Comparison of ENCODE assay signal across 12 mouse cellular contexts in the genomic region with DNA sequence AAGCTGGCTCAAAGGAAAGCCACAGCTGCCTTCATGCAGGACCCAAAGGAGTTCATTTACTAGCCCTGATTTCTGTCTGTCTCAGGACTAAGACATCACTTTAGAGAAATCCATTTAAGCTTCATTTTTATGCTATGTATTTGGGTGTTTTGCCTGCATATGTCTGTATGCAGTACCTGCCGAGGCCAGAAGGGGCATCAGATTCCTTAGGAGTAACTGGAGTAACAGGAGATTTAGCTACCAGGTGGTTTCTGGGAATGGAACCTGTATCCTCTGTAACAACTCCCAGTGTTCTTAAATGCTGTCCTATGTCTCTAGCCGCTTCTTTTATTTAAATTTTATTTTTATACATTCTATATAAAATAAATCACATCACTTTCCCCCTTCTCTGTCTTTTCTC. TPM values are rescaled to one million over a fixed set of nuclear protein-coding genes. Genes with fewer than 3 reads are reported as not detected.
DNase-seq lines count a peak whose midpoint lies in the region; ATAC-seq and TF ChIP-seq lines count a peak whose summit lies in the region.
"Had no signal": no experiment of that assay in that cellular context is flagged by ENCODE, and none has a peak within 500 bp of the region (broad histone marks: within the 10 kb centered on the region; RNA-seq: fewer than 3 reads in every experiment).

No protein-coding gene starts in this region.

- no peak for ATAC-seq in liver, postnatal 0 days
- no peak for ATAC-seq in hindbrain, embryonic 11.5 days (ENCODE audit: low FRiP score)
- ATAC-seq: forebrain, embryonic 13.5 days had no signal

- no peak overlapping the region for H3K27ac ChIP-seq in ES-E14 (ENCODE audit: insufficient read depth, low read depth, low read length, poor library complexity, severe bottlenecking)
- no peak overlapping the region for H3K27ac ChIP-seq in liver, postnatal 0 days (ENCODE audit: low read depth)
- H3K27ac ChIP-seq in hindbrain, embryonic 11.5 days (ENCODE audit: low read depth, low read length), result no peak overlapping the region
- H3K27ac ChIP-seq: forebrain, embryonic 13.5 days; heart, embryonic 10.5 days; stomach, embryonic 15.5 days had no signal

- H3K4me2 ChIP-seq in liver, postnatal 0 days (ENCODE audit: low read depth, low read length), result no peak overlapping the region
- H3K4me2 ChIP-seq in hindbrain, embryonic 11.5 days (replicated peaks; ENCODE audit: low read depth, low read length), result no peak overlapping the region
- H3K4me2 ChIP-seq: forebrain, embryonic 13.5 days; stomach, embryonic 15.5 days had no signal

- no peaks in the 10 kb centered on the region for H3K36me3 ChIP-seq in ES-E14 (ENCODE audit: control insufficient read depth, insufficient read depth, low read length, poor library complexity, severe bottlenecking)
- no peaks in the 10 kb centered on the region for H3K36me3 ChIP-seq in liver, postnatal 0 days (replicated peaks; ENCODE audit: insufficient read depth, low read length)
- no peaks in the 10 kb centered on the region for H3K36me3 ChIP-seq in hindbrain, embryonic 11.5 days (ENCODE audit: control insufficient read depth, insufficient read depth, low read length)
- H3K36me3 ChIP-seq: stomach, embryonic 15.5 days had no signal

- intact Hi-C loops in left cerebral cortex, postnatal 36 days (cut with DNase I), result no loop called here
- intact Hi-C loops in heart, postnatal 14 days (cut with DNase I), result no loop called here

- WGBS in liver, postnatal 0 days (ENCODE audit: insufficient replicate concordance), result 55% methylated on average over 2 of the region's 2 CpGs
- 48% methylated on average over 2 of the region's 2 CpGs for WGBS in hindbrain, embryonic 11.5 days

- H3K4me1 ChIP-seq in ES-E14 (ENCODE audit: control insufficient read depth in 2 of 2, insufficient read depth in 2 of 2, low read length in 2 of 2, poor library complexity in 1 of 2), result no peaks in the 10 kb centered on the region
- no peaks in the 10 kb centered on the region for H3K4me1 ChIP-seq in liver, postnatal 0 days (ENCODE audit: insufficient read depth)
- H3K4me1 ChIP-seq in hindbrain, embryonic 11.5 days (replicated peaks; ENCODE audit: control insufficient read depth, insufficient read depth, low read length), result no peaks in the 10 kb centered on the region
- H3K4me1 ChIP-seq: forebrain, embryonic 13.5 days; heart, embryonic 10.5 days; stomach, embryonic 15.5 days had no signal

- H3K9ac ChIP-seq in ES-E14 (ENCODE audit: insufficient read depth, low read depth, low read length, poor library complexity, severe bottlenecking), result no peak overlapping the region
- H3K9ac ChIP-seq in liver, postnatal 0 days (replicated peaks), result no peak overlapping the region
- no peak overlapping the region for H3K9ac ChIP-seq in hindbrain, embryonic 11.5 days (ENCODE audit: low read depth, low read length)
- H3K9ac ChIP-seq: forebrain, embryonic 13.5 days; stomach, embryonic 15.5 days had no signal

- no peak overlapping the region for H3K4me3 ChIP-seq in ES-E14 (ENCODE audit: insufficient read depth in 1 of 2, low read depth in 1 of 2, low read length in 2 of 2, poor library complexity in 1 of 2, severe bottlenecking in 1 of 2)
- H3K4me3 ChIP-seq in liver, postnatal 0 days (ENCODE audit: low read depth, low read length), result no peak overlapping the region
- no peak overlapping the region for H3K4me3 ChIP-seq in hindbrain, embryonic 11.5 days (ENCODE audit: low read depth, low read length)
- H3K4me3 ChIP-seq: forebrain, embryonic 13.5 days; heart, embryonic 10.5 days; stomach, embryonic 15.5 days had no signal

- DNase-seq in kidney, postnatal 10 days, result peak; percentile 17
- DNase-seq in kidney, adult 18-20 months, result no peak
- DNase-seq in 416B (ENCODE audit: low read depth), result peak; percentile 13
- DNase-seq in ES-E14 (ENCODE audit: low read depth, low spot score), result peak; percentile 35
- DNase-seq in liver, postnatal 0 days, result no peak
- no peak for DNase-seq in hindbrain, embryonic 11.5 days (ENCODE audit: low spot score)
- DNase-seq in left cerebral cortex, postnatal 36 days (ENCODE audit: low spot score in 2 of 2), result no peak
- DNase-seq in heart, postnatal 14 days, result no peak
- DNase-seq: right cerebral cortex, adult 18-20 months had no signal

- no peaks in the 10 kb centered on the region for H3K9me3 ChIP-seq in ES-E14 (ENCODE audit: control insufficient read depth, insufficient read depth, low read depth, low read length)
- peaks cover 12% of the 10 kb centered on the region; the same call in 1 of the 2 replicates for H3K9me3 ChIP-seq in liver, postnatal 0 days (ENCODE audit: low read length)
- no peaks in the 10 kb centered on the region for H3K9me3 ChIP-seq in hindbrain, embryonic 11.5 days (ENCODE audit: control insufficient read depth, low read length)
- H3K9me3 ChIP-seq: stomach, embryonic 15.5 days had no signal

- in situ Hi-C loops in ES-E14 (cut with MboI; ENCODE audit: low sequenced_read_pairs in 2 of 2, unreplicated experiment in 2 of 2), result no loop called here

- H3K27me3 ChIP-seq in liver, postnatal 0 days (ENCODE audit: insufficient read depth, low read length), result no peaks in the 10 kb centered on the region
- no peaks in the 10 kb centered on the region for H3K27me3 ChIP-seq in hindbrain, embryonic 11.5 days (ENCODE audit: control insufficient read depth, insufficient read depth, low read length)
- H3K27me3 ChIP-seq: forebrain, embryonic 13.5 days; stomach, embryonic 15.5 days had no signal

- peak; percentile 50 for TF ChIP-seq CTCF in liver, postnatal 0 days (IDR thresholded peaks at IDR 0.05; ENCODE audit: low read depth)

- no peak for TF ChIP-seq EP300 in liver, postnatal 0 days (IDR thresholded peaks at IDR 0.05; ENCODE audit: low read depth)

TF ChIP-seq in ES-E14, 5 proteins besides CTCF, POLR2A, EP300 and RAD21:
- TF ChIP-seq HCFC1 (IDR thresholded peaks at IDR 0.05; ENCODE audit: borderline replicate concordance, insufficient read depth, low read length), result no peak
- no peak for TF ChIP-seq CHD2 (IDR thresholded peaks at IDR 0.05; ENCODE audit: low read depth, low read length)
- TF ChIP-seq ZC3H11A (IDR thresholded peaks at IDR 0.05; ENCODE audit: borderline replicate concordance, low read depth, low read length), result no peak
- TF ChIP-seq MAFK (IDR thresholded peaks at IDR 0.05; ENCODE audit: insufficient read depth, low read depth, low read length), result no peak
- no peak for TF ChIP-seq ZNF384 (IDR thresholded peaks at IDR 0.05; ENCODE audit: low read depth, low read length)
TF ChIP-seq in ES-E14: peak in this region for 0.

RNA-seq across cellular contexts. Expression of a gene that starts 30.5 kb away (rescaled TPM):
- total RNA-seq in ES-E14 (2012; rRNA removed), result 11.1 and 16.9 TPM in 2 replicates
- polyA plus RNA-seq in liver, postnatal 0 days (2015; fragmentation: Nextera tagmentation; extraction: Ambion mirVana), result 10.8 and 13.7 TPM in 2 replicates
- polyA plus RNA-seq in hindbrain, embryonic 11.5 days (2014; fragmentation: Nextera tagmentation; extraction: Ambion mirVana), result 27.3 and 31.5 TPM in 2 replicates
- 10 to 100 TPM; 31.9 to 53.1 TPM for total RNA-seq in left cerebral cortex, postnatal 36 days (2021)
- 10 to 100 TPM in 1 of 2 experiments, 1 to 10 TPM in 1; 9.9 to 14.8 TPM for total RNA-seq in heart, postnatal 14 days (2021)

Comparison
In these comparisons a context has a peak if more than half of its experiments do, and no peak if none do; other contexts are left out.
1. DNase-seq: peak in kidney, postnatal 10 days (single experiment), 416B (single experiment) and ES-E14 (single experiment); none in kidney, adult 18-20 months (single experiment), liver, postnatal 0 days (single experiment), hindbrain, embryonic 11.5 days (single experiment), left cerebral cortex, postnatal 36 days (0 of 2) and heart, postnatal 14 days (0 of 2).